ENCODE assay signal across 23 mouse cellular contexts in the genomic region with DNA sequence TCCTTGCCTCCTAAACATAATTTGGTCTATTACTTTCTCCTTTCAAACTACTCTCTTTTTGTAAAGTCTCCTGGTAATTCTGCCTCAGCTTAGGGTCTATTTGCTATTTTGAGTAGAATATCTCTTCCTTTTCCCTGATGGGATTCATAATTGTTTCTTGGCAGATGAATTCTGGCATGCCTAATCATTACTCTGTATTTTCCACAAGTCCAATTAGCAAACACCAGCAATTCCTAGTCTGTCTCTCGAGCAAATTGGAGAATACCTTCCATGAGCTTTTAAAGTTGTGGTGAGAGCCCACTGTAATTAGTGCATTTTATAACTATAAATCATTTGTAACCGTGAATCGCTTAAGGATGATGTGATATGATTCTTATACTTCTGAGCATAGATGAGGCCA.
DNase-seq lines count a peak whose midpoint lies in the region; ATAC-seq lines count a peak whose summit lies in the region.
"Had no signal": no experiment of that assay in that cellular context is flagged by ENCODE, and none has a peak within 500 bp of the region (broad histone marks: within the 10 kb centered on the region; RNA-seq: fewer than 3 reads in every experiment).

No protein-coding gene starts in this region.

- H3K4me2 ChIP-seq in forebrain, embryonic 14.5 days (ENCODE audit: low read length) = no peak overlapping the region
- H3K4me2 ChIP-seq in forebrain, embryonic 13.5 days = no peak overlapping the region
- H3K4me2 ChIP-seq: embryonic facial prominence, embryonic 12.5 days; embryonic facial prominence, embryonic 15.5 days; forebrain, embryonic 12.5 days had no signal

- no peak for ATAC-seq in forebrain, embryonic 14.5 days
- ATAC-seq in forebrain, embryonic 13.5 days = no peak
- ATAC-seq: activated CD4-positive, CD25-positive, alpha-beta regulatory T cell, adult 4 months; forebrain, embryonic 16.5 days; Patski had no signal

- no peaks in the 10 kb centered on the region for H3K4me1 ChIP-seq in forebrain, embryonic 14.5 days (ENCODE audit: control insufficient read depth, insufficient read depth, low read length)
- no peaks in the 10 kb centered on the region for H3K4me1 ChIP-seq in forebrain, embryonic 13.5 days
- H3K4me1 ChIP-seq: embryonic facial prominence, embryonic 12.5 days; embryonic facial prominence, embryonic 15.5 days; forebrain, embryonic 10.5 days; forebrain, embryonic 12.5 days had no signal

- H3K36me3 ChIP-seq in forebrain, embryonic 14.5 days (ENCODE audit: control insufficient read depth, insufficient read depth, low read length) = no peaks in the 10 kb centered on the region
- no peaks in the 10 kb centered on the region for H3K36me3 ChIP-seq in forebrain, embryonic 13.5 days (ENCODE audit: poor library complexity, severe bottlenecking)
- H3K36me3 ChIP-seq: embryonic facial prominence, embryonic 12.5 days; embryonic facial prominence, embryonic 15.5 days; forebrain, embryonic 10.5 days; forebrain, embryonic 12.5 days had no signal

- H3K9me3 ChIP-seq in forebrain, embryonic 14.5 days (replicated peaks; ENCODE audit: control insufficient read depth, low read length) = no peaks in the 10 kb centered on the region
- peaks cover 6% of the 10 kb centered on the region for H3K9me3 ChIP-seq in forebrain, embryonic 13.5 days (replicated peaks)
- H3K9me3 ChIP-seq: embryonic facial prominence, embryonic 12.5 days; embryonic facial prominence, embryonic 15.5 days; forebrain, embryonic 10.5 days; forebrain, embryonic 12.5 days had no signal

- 77% methylated on average over 3 of the region's 3 CpGs for WGBS in forebrain, embryonic 14.5 days
- 73% methylated on average over 3 of the region's 3 CpGs for WGBS in forebrain, embryonic 13.5 days

- H3K27ac ChIP-seq in forebrain, embryonic 14.5 days (ENCODE audit: low read depth, low read length) = no peak overlapping the region
- no peak overlapping the region for H3K27ac ChIP-seq in forebrain, embryonic 13.5 days
- H3K27ac ChIP-seq: embryonic facial prominence, embryonic 12.5 days; embryonic facial prominence, embryonic 15.5 days; forebrain, embryonic 10.5 days; forebrain, embryonic 12.5 days had no signal

- no peaks in the 10 kb centered on the region for H3K27me3 ChIP-seq in forebrain, embryonic 14.5 days (replicated peaks; ENCODE audit: control insufficient read depth, insufficient read depth, low read length)
- no peaks in the 10 kb centered on the region for H3K27me3 ChIP-seq in forebrain, embryonic 13.5 days
- H3K27me3 ChIP-seq: embryonic facial prominence, embryonic 12.5 days; embryonic facial prominence, embryonic 15.5 days; forebrain, embryonic 12.5 days; Patski had no signal

- peak; percentile 11 for DNase-seq in forebrain, embryonic 14.5 days (ENCODE audit: low spot score)
- peak; percentile 90 for DNase-seq in Muller cell, postnatal 12 days (ENCODE audit: inconsistent ontology term)
- peak; percentile 2 for DNase-seq in brain, adult 2 months (ENCODE audit: low read depth, low spot score)
- no peak for DNase-seq in cerebellum, postnatal 25 days
- no peak for DNase-seq in spleen, postnatal 36 days (ENCODE audit: low spot score in 2 of 2)
- DNase-seq: adrenal gland, adult 8-10 months; adrenal gland, postnatal 14 days; adrenal gland, postnatal 36 days; cerebellum, adult 11-12 months; cerebellum, adult 2 months; cerebellum, adult 9-10 months; cerebellum, postnatal 10 days; cerebellum, postnatal 36 days; embryo, embryonic 11 days had no signal

- H3K4me3 ChIP-seq in forebrain, embryonic 14.5 days (ENCODE audit: low read depth, low read length) = no peak overlapping the region
- H3K4me3 ChIP-seq in forebrain, embryonic 13.5 days = no peak overlapping the region
- H3K4me3 ChIP-seq: embryonic facial prominence, embryonic 12.5 days; embryonic facial prominence, embryonic 15.5 days; erythroblast, embryonic 14.5 days; forebrain, embryonic 10.5 days; forebrain, embryonic 12.5 days had no signal

- H3K9ac ChIP-seq in forebrain, embryonic 14.5 days (ENCODE audit: low read length) = no peak overlapping the region
- H3K9ac ChIP-seq in forebrain, embryonic 13.5 days = no peak overlapping the region
- H3K9ac ChIP-seq: embryonic facial prominence, embryonic 12.5 days; embryonic facial prominence, embryonic 15.5 days; forebrain, embryonic 12.5 days had no signal

Comparison
In these comparisons a context has a peak if more than half of its experiments do, and no peak if none do; other contexts are left out.
1. DNase-seq: peak in forebrain, embryonic 14.5 days (single experiment), Muller cell, postnatal 12 days (single experiment) and brain, adult 2 months (single experiment); none in cerebellum, postnatal 25 days (0 of 2) and spleen, postnatal 36 days (0 of 2).